Mouse (Mus musculus) cerebellum, adult 11-12 months (tissue): ENCODE results near the gene Adcy9.
A peak's percentile ranks its signal among the peaks of the same experiment; 100 is the strongest.
"Not testable (repeated sequence)": the region's sequence is repeated elsewhere in the genome, so short reads cannot be mapped to it uniquely, and the experiment has no call there.

Source experiments
- DNase-seq: peaks from one replicate; pipeline ENCODE4 v3.0.0; 2022

Adcy9 gene

GRCm38 (mm10) chr16:4381487-4381886, 38.8 kb downstream of the Adcy9 start:
- DNase-seq: no peak

- no peak for DNase-seq
Measured at GRCm38 (mm10) chr16:4378788-4379187, 41.5 kb downstream of the Adcy9 start.

GRCm38 (mm10) chr16:4377556-4377955, 42.7 kb downstream of the Adcy9 start:
- no peak for DNase-seq

GRCm38 (mm10) chr16:4374780-4375380, 45.4 kb downstream of the Adcy9 start:
- no peak for DNase-seq

- no peak for DNase-seq
Measured at GRCm38 (mm10) chr16:4374270-4374669, 46.0 kb downstream of the Adcy9 start.

- no peak for DNase-seq
Measured at GRCm38 (mm10) chr16:4371039-4371438, 49.3 kb downstream of the Adcy9 start.

- peak; percentile 83 for DNase-seq
Measured at GRCm38 (mm10) chr16:4370141-4370541, 50.2 kb downstream of the Adcy9 start.

GRCm38 (mm10) chr16:4367930-4368329, 52.4 kb downstream of the Adcy9 start:
- no peak for DNase-seq

GRCm38 (mm10) chr16:4367291-4367690, 53.0 kb downstream of the Adcy9 start:
- DNase-seq: no peak

GRCm38 (mm10) chr16:4366671-4367070, 53.6 kb downstream of the Adcy9 start:
- no peak for DNase-seq

- DNase-seq: no peak
Measured at GRCm38 (mm10) chr16:4363341-4364116, 56.8 kb downstream of the Adcy9 start.

- DNase-seq: no peak
Measured at GRCm38 (mm10) chr16:4355260-4356043, 64.8 kb downstream of the Adcy9 start.

- DNase-seq: no peak
Measured at GRCm38 (mm10) chr16:4342579-4342978, 77.7 kb downstream of the Adcy9 start.

- DNase-seq: no peak
Measured at GRCm38 (mm10) chr16:4341316-4342062, 78.8 kb downstream of the Adcy9 start.

GRCm38 (mm10) chr16:4339216-4339615, 81.1 kb downstream of the Adcy9 start:
- DNase-seq: not testable (repeated sequence)

GRCm38 (mm10) chr16:4337269-4337668, 83.0 kb downstream of the Adcy9 start:
- no peak for DNase-seq

GRCm38 (mm10) chr16:4333788-4334187, 86.5 kb downstream of the Adcy9 start:
- DNase-seq: no peak

GRCm38 (mm10) chr16:4333371-4333770, 86.9 kb downstream of the Adcy9 start:
- DNase-seq: no peak

- no peak for DNase-seq
Measured at GRCm38 (mm10) chr16:4327081-4327480, 93.2 kb downstream of the Adcy9 start.

GRCm38 (mm10) chr16:4325801-4326200, 94.5 kb downstream of the Adcy9 start:
- no peak for DNase-seq

- DNase-seq: no peak
Measured at GRCm38 (mm10) chr16:4324967-4325366, 95.3 kb downstream of the Adcy9 start.

- DNase-seq: no peak
Measured at GRCm38 (mm10) chr16:4320856-4321255, 99.4 kb downstream of the Adcy9 start.

GRCm38 (mm10) chr16:4318001-4318526, 102.2 kb downstream of the Adcy9 start:
- no peak for DNase-seq
